Mouse (Mus musculus) CH12F3 (cell line): ENCODE results near the gene Sorcs3.

ENCODE experiments used
- in situ Hi-C: fragments of 300-500 bp; cut with MboI; formaldehyde crosslinking; loops from 2 replicates; pipeline ENCODE4 v1.14.3; 2020; ENCODE audit warnings: low sequenced_read_pairs

The Sorcs3 gene

GRCm38 (mm10) chr19:48283217-48283616 lies 77.4 kb downstream of the Sorcs3 start:
- in situ Hi-C loops = no loop called here

DNA sequence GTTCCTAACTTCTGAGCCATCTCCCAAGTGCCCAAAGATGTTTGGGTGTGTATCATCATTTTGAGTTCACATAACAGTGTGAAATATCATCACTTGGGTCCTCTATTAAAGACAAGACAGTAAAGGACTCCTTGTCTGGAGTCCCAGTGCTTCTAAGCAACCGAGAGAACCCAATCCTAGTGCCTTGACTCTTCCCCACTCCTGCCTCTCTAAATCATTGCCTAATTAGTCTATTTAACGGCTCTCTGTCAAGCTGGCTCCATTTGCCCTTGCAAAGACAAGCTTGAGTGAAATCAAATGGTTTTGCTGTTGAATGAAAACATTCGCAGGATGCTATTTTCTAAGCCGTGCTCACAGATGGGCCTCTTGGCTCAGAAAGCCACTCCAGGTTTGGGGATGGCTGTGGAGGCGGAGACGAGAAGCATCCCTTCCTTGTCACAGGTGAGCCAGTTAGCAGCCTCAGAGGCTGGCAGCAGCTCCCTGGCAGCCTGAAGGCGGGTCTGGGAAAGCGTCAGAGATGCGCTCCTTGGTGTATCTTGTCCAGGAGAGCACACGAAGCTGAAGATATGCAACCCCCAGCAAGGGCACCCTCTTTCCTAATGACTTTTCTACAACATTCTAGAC lies 79.9 kb downstream of the Sorcs3 start:
- in situ Hi-C loops = no loop called here

GRCm38 (mm10) chr19:48294251-48294650 lies 88.4 kb downstream of the Sorcs3 start:
- in situ Hi-C loops = no loop called here

GRCm38 (mm10) chr19:48298384-48298783 lies 92.6 kb downstream of the Sorcs3 start:
- in situ Hi-C loops = no loop called here

DNA sequence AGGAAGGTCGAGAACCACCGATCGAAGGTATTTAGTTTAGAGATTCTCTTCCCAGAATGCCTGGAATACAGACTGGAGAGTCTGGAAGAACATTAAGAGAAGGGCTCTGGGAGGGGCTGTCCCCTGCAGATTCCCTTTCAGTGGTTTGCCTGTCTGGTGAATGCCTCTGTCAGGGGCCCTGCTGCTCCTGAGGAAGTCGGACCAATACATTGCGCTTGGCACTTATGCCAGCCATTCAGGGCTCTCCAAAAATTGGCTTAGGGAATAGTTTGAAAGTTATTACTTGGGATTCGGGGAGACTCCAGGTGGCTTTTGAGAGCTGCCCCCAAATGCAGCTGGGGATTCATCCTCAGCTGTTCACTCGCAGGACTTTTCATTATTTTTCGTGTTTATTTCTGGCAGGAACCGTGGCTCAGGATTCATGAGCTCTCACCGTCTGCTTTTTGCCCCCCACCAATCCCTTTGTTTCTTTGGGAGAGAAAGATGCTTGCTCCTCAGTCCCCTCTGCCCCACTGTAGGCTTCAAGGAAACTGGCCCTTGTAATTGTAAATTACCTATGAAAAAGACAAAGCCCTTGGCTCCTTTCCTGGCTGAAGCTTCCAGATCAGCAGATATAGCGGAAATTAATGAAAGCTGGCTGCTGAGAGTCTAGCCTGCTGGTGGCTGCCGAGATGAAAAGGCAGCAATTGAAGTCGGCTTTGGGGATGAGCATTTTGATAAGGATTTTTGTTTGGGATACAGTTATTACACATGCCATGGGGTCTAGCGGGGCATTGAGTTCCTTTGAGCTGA lies 94.8 kb downstream of the Sorcs3 start:
- in situ Hi-C loops = no loop called here

GRCm38 (mm10) chr19:48301300-48301699 lies 95.5 kb downstream of the Sorcs3 start:
- in situ Hi-C loops = no loop called here

GRCm38 (mm10) chr19:48308341-48308740 lies 102.5 kb downstream of the Sorcs3 start:
- in situ Hi-C loops = no loop called here

DNA sequence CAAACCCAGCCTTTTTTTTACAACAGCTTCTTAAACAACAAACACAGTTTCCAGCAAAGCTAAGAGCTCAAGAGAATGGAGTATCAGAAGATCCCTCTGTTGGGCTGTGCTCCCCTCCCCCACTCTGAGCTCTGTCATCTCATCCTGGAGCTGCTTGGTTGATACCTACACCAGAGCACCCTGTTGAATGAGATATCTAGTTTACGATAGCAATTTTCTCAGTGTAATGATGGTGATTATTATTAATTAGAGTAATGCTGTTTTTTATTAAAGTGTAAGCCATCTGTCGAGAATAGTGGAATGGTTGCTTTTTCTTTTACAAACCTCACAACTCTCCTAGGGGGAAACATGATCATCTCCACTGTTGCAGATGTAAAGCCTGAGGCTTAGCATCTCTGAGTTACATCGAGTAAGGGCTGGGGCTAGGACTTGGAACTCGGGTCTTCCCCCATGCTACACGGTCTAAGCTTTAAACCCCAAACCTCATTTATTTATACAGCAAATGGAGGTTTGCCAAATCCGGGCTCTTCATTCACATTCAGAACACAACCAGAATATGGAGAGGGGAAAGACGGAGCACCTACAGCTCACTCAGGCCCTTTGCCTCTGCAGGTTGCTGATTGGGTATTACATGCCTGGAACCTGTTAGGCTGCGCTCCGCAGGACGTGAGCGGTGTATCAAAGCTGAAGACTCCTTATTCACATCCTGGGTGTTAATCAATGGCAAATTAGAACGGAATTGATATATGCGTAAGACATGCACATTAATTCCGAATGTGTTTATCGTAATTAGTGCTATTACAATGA lies 103.9 kb downstream of the Sorcs3 start:
- in situ Hi-C loops = no loop called here

DNA sequence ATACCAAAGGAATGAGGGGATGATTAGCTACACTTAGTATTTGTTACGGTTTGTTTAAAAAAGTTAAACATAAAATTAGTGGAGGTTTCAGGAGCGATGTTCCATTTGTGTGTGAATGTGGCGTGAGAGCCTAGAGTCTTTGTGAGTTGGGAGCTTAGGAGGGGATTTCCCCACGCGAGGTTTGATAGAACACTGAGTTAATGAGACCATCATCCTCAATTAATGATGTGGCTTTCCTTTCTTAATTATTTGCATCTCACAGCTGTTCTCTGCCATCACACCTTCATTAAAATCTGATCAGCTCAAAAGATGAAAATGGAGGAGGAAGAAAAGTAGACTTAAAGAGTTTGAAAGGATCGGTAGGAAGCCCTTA lies 104.5 kb downstream of the Sorcs3 start:
- in situ Hi-C loops = no loop called here

DNA sequence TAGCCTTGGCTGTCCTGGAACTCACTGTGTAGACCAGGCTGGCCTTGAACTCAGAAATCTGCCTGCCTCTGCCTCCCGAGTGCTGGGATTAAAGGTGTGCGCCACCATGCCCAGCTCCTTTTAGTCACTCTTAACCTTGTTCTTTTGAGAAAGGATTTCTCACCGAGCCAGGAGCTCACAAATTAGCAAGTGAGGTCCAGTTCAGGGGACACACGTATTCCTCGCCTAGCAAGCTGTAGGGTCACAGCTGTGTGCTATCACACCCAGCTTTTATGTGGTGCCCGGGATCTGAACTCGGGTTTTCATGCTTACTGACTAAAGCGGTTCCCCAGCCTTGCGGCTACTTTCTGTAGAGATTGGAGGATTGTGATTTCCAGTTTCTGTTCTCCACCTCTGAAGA lies 108.0 kb downstream of the Sorcs3 start:
- in situ Hi-C loops = no loop called here

DNA sequence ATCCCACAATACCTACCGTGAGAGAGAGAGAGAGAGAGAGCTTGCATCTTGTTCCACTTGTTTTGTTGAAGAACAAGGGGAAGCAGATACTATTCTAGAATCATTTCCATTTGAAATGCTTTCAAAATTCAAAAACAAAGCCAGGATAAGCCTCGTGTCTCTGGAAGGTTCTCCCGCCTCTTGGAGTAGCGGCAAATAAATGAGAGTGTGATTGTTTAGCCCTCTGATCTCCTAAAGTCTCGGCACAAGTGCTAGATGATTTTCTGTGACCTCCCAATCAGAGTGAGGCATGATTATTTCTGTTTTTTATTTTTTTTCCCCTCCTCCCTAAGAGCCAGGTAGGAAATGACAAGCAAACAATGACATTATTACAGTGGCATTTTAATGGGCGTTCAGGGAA lies 121.3 kb downstream of the Sorcs3 start:
- in situ Hi-C loops = no loop called here

- in situ Hi-C loops = no loop called here
Measured at GRCm38 (mm10) chr19:48328171-48328570, 122.3 kb downstream of the Sorcs3 start.

DNA sequence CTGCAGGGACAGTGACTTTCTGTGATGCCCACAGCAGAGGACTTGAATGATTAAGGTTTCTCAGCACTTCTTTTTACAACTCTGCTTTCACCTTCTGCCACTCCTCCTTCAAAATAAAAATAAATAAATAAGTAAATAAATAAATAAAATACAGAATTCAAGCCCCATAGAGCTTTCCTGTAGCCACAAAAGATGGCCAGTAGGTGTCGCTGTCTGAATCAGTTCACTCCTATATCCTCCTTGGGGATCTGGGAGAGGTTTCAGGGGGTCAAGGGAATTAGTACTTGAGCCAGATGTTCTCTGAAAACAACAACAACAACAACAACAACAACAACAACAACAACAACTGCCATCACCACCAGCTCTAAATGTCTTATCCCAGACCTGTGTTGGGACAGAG lies 125.8 kb downstream of the Sorcs3 start:
- in situ Hi-C loops = no loop called here

DNA sequence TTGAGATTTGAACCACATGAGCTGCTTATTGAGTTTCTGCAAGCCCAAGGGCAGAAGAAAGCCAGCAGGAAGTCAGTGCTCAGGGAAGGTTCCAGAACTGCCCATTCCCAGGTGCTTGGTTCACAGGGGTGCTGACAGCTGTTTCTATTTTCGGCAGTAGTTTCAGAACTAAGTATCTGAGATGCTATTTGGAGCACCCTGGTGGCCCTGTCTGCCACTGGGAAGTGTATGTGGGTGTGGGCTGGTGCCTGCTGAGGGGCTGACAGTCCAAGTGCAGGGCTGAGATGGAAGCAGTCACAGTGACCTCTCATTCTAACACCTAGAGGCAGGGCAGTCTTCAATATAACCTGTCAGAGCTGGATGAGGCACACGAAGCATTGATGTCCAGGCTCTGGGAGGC lies 127.3 kb downstream of the Sorcs3 start:
- in situ Hi-C loops = no loop called here

DNA sequence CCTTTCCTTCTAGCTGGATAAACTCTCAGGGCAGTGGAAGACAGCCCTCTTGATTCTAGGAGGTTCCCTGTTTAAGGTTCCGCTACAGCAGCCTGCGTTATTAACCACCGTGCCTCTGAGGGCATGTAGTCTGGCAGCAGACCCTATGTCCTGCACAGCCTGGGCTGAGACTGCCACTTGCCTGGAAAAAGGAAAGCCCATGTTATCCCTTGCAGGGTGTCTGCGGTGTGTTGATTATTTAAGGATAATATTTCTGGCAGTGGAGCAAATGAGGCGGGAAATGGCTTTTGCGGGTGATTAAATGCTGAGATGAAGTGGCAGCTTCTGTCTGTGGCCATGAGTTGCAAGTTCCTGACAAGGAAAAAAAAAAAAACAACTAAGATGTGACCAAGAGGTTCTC lies 131.6 kb downstream of the Sorcs3 start:
- in situ Hi-C loops = no loop called here

GRCm38 (mm10) chr19:48338098-48338497 lies 132.3 kb downstream of the Sorcs3 start:
- in situ Hi-C loops = no loop called here

- in situ Hi-C loops = no loop called here
Measured at GRCm38 (mm10) chr19:48342770-48343169, 136.9 kb downstream of the Sorcs3 start.

GRCm38 (mm10) chr19:48343442-48343841 lies 137.6 kb downstream of the Sorcs3 start:
- in situ Hi-C loops = no loop called here

DNA sequence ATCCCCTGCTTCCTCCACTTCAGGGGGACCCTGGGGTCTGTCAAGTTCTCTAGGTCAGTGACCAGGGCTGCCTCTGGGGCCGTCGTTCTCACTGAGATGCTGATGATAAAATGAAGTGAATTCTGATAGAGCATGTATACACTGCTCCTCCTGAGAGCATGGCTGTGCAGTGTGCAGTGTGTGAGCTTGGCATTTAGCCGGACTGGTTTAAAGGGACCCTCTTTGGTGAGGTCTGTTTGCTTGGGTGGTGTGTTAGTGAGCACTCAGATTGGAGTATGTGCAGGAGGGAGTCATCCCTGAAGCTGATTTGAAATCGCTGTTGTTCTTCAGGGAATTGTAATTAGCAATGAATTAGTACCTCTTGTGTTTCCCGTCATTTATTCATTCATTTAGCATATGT lies 141.3 kb downstream of the Sorcs3 start:
- in situ Hi-C loops = no loop called here

- in situ Hi-C loops = no loop called here
Measured at GRCm38 (mm10) chr19:48356806-48357205, 151.0 kb downstream of the Sorcs3 start.

DNA sequence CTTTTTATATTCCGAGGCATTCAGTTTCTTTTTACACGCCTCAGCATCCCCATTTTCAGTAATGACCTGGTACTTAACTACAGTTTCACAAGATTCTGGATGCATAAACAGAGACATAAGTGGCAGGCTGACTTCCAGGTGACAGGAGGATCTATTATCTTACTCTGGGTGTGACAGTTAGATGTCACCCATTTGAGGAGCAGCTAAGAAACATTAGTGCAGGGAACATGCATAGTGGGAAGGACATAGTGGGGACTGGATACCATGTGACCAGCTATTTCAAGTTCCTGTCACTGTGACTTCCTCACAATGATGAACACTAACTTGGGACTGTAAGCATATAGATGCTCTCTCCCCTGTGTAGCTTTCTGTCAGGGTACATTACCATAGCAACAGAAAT lies 156.3 kb downstream of the Sorcs3 start:
- in situ Hi-C loops = no loop called here

- in situ Hi-C loops = no loop called here
Measured at GRCm38 (mm10) chr19:48368056-48368455, 162.2 kb downstream of the Sorcs3 start.
